Mouse (Mus musculus) midbrain, embryonic 16.5 days (tissue): ENCODE data around the gene Slc2a1. TPM values are rescaled to one million over a fixed set of nuclear protein-coding genes. Genes with fewer than 3 reads are reported as not detected.

Experiments used
- ATAC-seq: fragments of 200-750 bp; cut with Nextera tagmentation; 2 replicates; pipeline ENCODE4 v1.8.0; 2017; ENCODE audit warnings: moderate TSS enrichment
- H3K27ac ChIP-seq: fragments of 300-500 bp; sonication (generic); 2 replicates; pipeline ENCODE4 v1.5.1; 2014; ENCODE audit warnings: mild to moderate bottlenecking, low read length, mixed read lengths
- H3K27me3 ChIP-seq: fragments of 300-500 bp; sonication (generic); 2 replicates; pipeline ENCODE4 v1.6.1; 2014; ENCODE audit warnings: low read depth, low read length, mixed read lengths; ENCODE audit not compliant: control insufficient read depth, insufficient read depth
- H3K36me3 ChIP-seq: fragments of 300-500 bp; sonication (generic); 2 replicates; pipeline ENCODE4 v1.6.1; 2014; ENCODE audit warnings: mild to moderate bottlenecking, low read length, moderate library complexity, mixed read lengths; ENCODE audit not compliant: control insufficient read depth, insufficient read depth
- H3K4me1 ChIP-seq: fragments of 300-500 bp; sonication (generic); 2 replicates; pipeline ENCODE4 v1.6.1; 2014; ENCODE audit warnings: mild to moderate bottlenecking, low read length, mixed read lengths; ENCODE audit not compliant: control insufficient read depth, insufficient read depth
- H3K4me2 ChIP-seq: fragments of 300-500 bp; sonication (generic); 2 replicates; pipeline ENCODE4 v1.6.1; 2014; ENCODE audit warnings: mild to moderate bottlenecking, low read length, mixed read lengths
- H3K4me3 ChIP-seq: fragments of 300-500 bp; sonication (generic); 2 replicates; pipeline ENCODE4 v1.5.1; 2014; ENCODE audit warnings: low read depth, mild to moderate bottlenecking, low read length, moderate library complexity, mixed read lengths
- H3K9ac ChIP-seq: fragments of 300-500 bp; sonication (generic); 2 replicates; pipeline ENCODE4 v1.6.1; 2014; ENCODE audit warnings: low read depth, low read length, mixed read lengths
- H3K9me3 ChIP-seq: fragments of 300-500 bp; sonication (generic); replicated peaks from 2 replicates; pipeline ENCODE4 v1.6.1; 2014; ENCODE audit warnings: mild to moderate bottlenecking, low read length, mixed read lengths; ENCODE audit not compliant: control insufficient read depth, poor library complexity, severe bottlenecking
- WGBS: fragments of 180-500 bp; shearing (Covaris S2); extraction: QIAGEN DNeasy Blood & Tissue Kit; methylation state at CpG from one replicate; pipeline ENCODE4 v1.1.7; 2014; 5-methylcytosine and 5-hydroxymethylcytosine counted together
- polyA plus RNA-seq: library from polyadenylated mRNA; unstranded; fragments of >200 nt; fragmentation: Nextera tagmentation; extraction: Ambion mirVana; gene quantifications from 2 replicates; pipeline ENCODE4 v1.2.1, GENCODE M21; 2015

The Slc2a1 gene
- polyA plus RNA-seq, 1 experiment from 2014 or later = 90.7 TPM

GRCm38 (mm10) chr4:119072941-119073451 lies 35.5 kb upstream of the Slc2a1 start:
- H3K9ac ChIP-seq = peak overlapping the region; percentile 56; the same call in 1 of the 2 replicates
- peak overlapping the region; percentile 53 for H3K4me2 ChIP-seq
- peak overlapping the region; percentile 24; the same call in 1 of the 2 replicates for H3K4me3 ChIP-seq
- no peaks in the 10 kb centered on the region for H3K36me3 ChIP-seq
- 8% methylated on average over 23 of the region's 28 CpGs for WGBS
- H3K27me3 ChIP-seq = peaks cover 18% of the 10 kb centered on the region
- H3K27ac ChIP-seq = no peak overlapping the region
- H3K9me3 ChIP-seq = no peaks in the 10 kb centered on the region
- H3K4me1 ChIP-seq = peaks cover 18% of the 10 kb centered on the region
- peak; percentile 47; the same call in 1 of the 2 replicates for ATAC-seq

DNA sequence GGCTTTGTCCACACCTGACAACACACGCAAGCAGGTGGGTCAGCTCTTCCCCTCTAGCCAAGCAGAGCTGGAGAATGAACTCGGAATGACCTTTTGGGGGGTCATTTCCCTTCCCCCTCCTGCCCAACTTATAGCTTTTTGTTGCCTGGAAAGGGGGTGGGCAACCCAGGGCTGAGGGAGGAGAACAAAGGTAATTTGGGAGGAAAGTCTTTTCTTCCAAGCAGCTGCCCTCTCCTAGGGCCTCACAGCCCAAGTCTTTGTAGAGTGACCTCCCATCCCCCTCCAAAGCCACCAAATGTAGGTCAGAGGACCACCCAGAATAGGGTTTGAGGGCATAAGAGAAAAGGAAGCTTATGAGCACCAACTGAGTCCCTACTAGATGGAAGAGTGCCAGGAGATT lies 34.9 kb upstream of the Slc2a1 start:
- no peak overlapping the region for H3K4me3 ChIP-seq
- peaks cover 18% of the 10 kb centered on the region for H3K27me3 ChIP-seq
- no peaks in the 10 kb centered on the region for H3K36me3 ChIP-seq
- H3K4me2 ChIP-seq = no peak overlapping the region
- peaks cover 18% of the 10 kb centered on the region for H3K4me1 ChIP-seq
- no peaks in the 10 kb centered on the region for H3K9me3 ChIP-seq
- WGBS = 40% methylated on average over 2 of the region's 2 CpGs
- H3K27ac ChIP-seq = no peak overlapping the region
- H3K9ac ChIP-seq = no peak overlapping the region
- ATAC-seq = no peak

DNA sequence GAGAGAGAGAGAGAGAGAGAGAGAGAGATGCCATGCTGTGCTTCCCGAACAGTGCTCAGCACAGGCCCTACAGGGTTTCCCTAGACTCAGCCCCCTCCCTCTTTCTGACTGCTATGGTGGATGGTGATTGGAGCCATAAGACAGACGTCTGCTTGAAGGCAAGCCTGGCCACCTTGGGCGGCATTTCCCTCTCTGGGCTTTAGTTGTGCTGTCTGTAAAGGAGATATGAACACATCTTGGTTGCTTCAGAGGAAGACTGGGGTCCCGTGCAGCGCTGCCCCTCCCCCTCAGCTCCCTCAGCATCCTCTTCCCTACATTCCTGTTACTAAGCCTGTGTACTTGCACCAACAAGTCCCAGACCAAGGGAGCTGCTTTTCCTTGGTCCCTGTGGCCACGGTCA lies 33.9 kb upstream of the Slc2a1 start:
- Histone ChIP-seq H3K36me3 (no peaks in the 10 kb centered on the region), H3K27ac (no peak overlapping the region), H3K4me1 (peaks cover 18% of the 10 kb centered on the region), H3K9ac (no peak overlapping the region), H3K27me3 (peaks cover 18% of the 10 kb centered on the region), H3K4me2 (no peak overlapping the region), H3K9me3 (no peaks in the 10 kb centered on the region), H3K4me3 (no peak overlapping the region)
- ATAC-seq = no peak
- 17% methylated on average over 6 of the region's 6 CpGs for WGBS

GRCm38 (mm10) chr4:119075273-119075672 lies 33.2 kb upstream of the Slc2a1 start:
- no peak for ATAC-seq
- Histone ChIP-seq H3K9ac (no peak overlapping the region), H3K36me3 (no peaks in the 10 kb centered on the region), H3K4me1 (peaks cover 18% of the 10 kb centered on the region), H3K4me2 (no peak overlapping the region), H3K9me3 (no peaks in the 10 kb centered on the region), H3K27me3 (peaks cover 18% of the 10 kb centered on the region), H3K4me3 (no peak overlapping the region), H3K27ac (no peak overlapping the region)
- 40% methylated on average over 7 of the region's 7 CpGs for WGBS

DNA sequence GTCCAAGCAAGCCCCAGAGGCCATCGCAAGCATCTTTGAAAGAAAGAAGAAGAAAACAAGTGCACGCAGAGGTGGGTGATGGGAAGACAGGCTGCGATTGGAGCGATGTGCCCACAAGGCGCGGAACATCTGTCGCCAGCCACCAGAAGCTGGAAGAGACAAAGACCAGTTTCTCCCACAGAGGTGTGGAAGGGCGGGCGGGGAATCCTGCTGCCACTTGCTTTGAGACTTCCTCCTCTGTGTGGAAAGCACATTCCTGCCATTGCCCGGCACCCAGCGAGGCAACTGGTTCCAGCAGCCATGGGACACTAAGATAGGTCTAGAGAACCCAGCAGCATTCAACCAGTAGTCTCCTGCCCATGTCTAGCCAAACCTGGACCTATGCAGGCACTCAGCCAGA lies 32.2 kb upstream of the Slc2a1 start:
- H3K9me3 ChIP-seq = no peaks in the 10 kb centered on the region
- peaks cover 17% of the 10 kb centered on the region for H3K27me3 ChIP-seq
- no peak overlapping the region for H3K4me3 ChIP-seq
- 87% methylated on average over 11 of the region's 11 CpGs for WGBS
- peaks cover 18% of the 10 kb centered on the region for H3K4me1 ChIP-seq
- H3K9ac ChIP-seq = no peak overlapping the region
- ATAC-seq = no peak
- H3K27ac ChIP-seq = no peak overlapping the region
- H3K36me3 ChIP-seq = no peaks in the 10 kb centered on the region
- H3K4me2 ChIP-seq = no peak overlapping the region

DNA sequence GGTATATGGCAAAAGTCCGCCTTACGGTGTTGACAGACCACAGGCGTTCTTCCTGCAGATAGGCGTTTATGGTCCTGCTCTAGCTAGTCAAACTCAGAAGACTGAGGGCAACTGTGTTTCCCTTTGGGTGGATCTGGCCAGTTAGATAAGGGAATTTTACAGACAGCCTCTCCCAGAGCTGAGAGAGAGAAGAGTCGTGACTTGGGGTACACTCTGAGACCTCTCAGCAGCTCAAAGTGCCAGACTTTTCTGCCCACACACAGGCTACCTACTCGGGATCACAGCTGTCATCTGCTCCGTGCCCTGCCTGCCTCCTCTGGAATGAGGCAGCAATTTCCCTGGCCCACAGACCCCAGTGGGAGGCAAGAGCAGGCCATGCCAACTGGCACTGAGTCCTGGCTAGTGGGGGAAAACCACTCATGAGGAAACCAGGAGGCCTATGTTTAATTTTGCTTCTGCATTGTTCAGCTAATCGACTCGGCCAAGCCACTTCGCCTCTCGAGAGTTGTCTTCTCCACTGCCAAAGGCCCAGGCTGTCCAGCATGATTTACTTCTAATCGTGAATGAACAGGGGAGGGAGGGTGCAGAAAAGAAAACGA lies 31.3 kb upstream of the Slc2a1 start:
- no peak overlapping the region for H3K9ac ChIP-seq
- no peak overlapping the region for H3K27ac ChIP-seq
- no peaks in the 10 kb centered on the region for H3K9me3 ChIP-seq
- 58% methylated on average over 13 of the region's 13 CpGs for WGBS
- no peak overlapping the region for H3K4me3 ChIP-seq
- peaks cover 11% of the 10 kb centered on the region; the same call in 1 of the 2 replicates for H3K4me1 ChIP-seq
- H3K27me3 ChIP-seq = peaks cover 15% of the 10 kb centered on the region
- no peak overlapping the region for H3K4me2 ChIP-seq
- ATAC-seq = no peak
- no peaks in the 10 kb centered on the region for H3K36me3 ChIP-seq

DNA sequence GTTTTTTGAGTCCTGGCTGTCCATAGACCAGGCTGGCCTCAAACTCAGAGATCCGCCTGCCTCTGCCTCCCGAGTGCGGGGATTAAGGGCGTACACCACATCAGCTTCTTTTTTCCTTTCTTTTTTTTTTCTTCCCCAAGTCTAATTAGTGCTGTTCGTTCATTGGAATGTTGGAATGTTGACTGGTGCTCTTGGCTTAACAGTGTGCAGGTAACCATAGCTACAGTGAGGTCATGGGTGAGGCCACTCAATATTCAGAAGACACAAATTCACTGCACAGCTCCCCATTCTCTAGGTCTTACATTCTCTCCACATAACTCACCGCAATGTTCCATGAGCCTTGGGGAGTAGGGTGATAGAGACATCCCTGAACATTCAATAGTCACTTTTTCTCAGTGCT lies 28.6 kb upstream of the Slc2a1 start:
- Histone ChIP-seq H3K4me2 (no peak overlapping the region), H3K9ac (no peak overlapping the region), H3K27me3 (no peaks in the 10 kb centered on the region), H3K4me1 (no peaks in the 10 kb centered on the region), H3K36me3 (no peaks in the 10 kb centered on the region), H3K9me3 (no peaks in the 10 kb centered on the region), H3K4me3 (no peak overlapping the region), H3K27ac (no peak overlapping the region)
- no peak for ATAC-seq
- WGBS = 89% methylated on average over 6 of the region's 6 CpGs

- H3K9me3 ChIP-seq = no peaks in the 10 kb centered on the region
- no peak for ATAC-seq
- 68% methylated on average over 3 of the region's 3 CpGs for WGBS
- no peak overlapping the region for H3K4me3 ChIP-seq
- no peak overlapping the region for H3K4me2 ChIP-seq
- H3K27me3 ChIP-seq = no peaks in the 10 kb centered on the region
- H3K36me3 ChIP-seq = no peaks in the 10 kb centered on the region
- H3K9ac ChIP-seq = no peak overlapping the region
- no peak overlapping the region for H3K27ac ChIP-seq
- H3K4me1 ChIP-seq = no peaks in the 10 kb centered on the region
These were observed 25.7 kb upstream of the Slc2a1 start for GRCm38 (mm10) chr4:119082740-119083231.

- Histone ChIP-seq H3K4me3 (no peak overlapping the region), H3K4me2 (no peak overlapping the region), H3K4me1 (no peaks in the 10 kb centered on the region), H3K9me3 (no peaks in the 10 kb centered on the region), H3K36me3 (no peaks in the 10 kb centered on the region), H3K27ac (no peak overlapping the region), H3K27me3 (no peaks in the 10 kb centered on the region), H3K9ac (no peak overlapping the region)
- ATAC-seq = no peak
- 79% methylated on average over 2 of the region's 2 CpGs for WGBS
These were observed 20.1 kb upstream of the Slc2a1 start for GRCm38 (mm10) chr4:119088424-119088823.
